Mouse (Mus musculus) limb, embryonic 14.5 days (tissue): ENCODE results near the gene Grpel1. TPM values are rescaled to one million over a fixed set of nuclear protein-coding genes. Genes with fewer than 3 reads are reported as not detected.

ENCODE experiments used
- ATAC-seq: fragments of 200-750 bp; cut with Nextera tagmentation; 2 replicates; pipeline ENCODE4 v1.8.0; 2017; ENCODE audit warnings: low read depth, moderate number of reproducible peaks, moderate TSS enrichment; ENCODE audit not compliant: low FRiP score
- DNase-seq: peaks from one replicate; pipeline ENCODE4 v3.0.0-alpha.2; 2015; ENCODE audit warnings: low spot score
- H3K27ac ChIP-seq: fragments of 300-500 bp; sonication (generic); replicated peaks from 2 replicates; pipeline ENCODE4 v1.5.1; 2014; ENCODE audit warnings: low read depth, mild to moderate bottlenecking, low read length, moderate library complexity, mixed read lengths
- H3K27me3 ChIP-seq: fragments of 300-500 bp; sonication (generic); 2 replicates; pipeline ENCODE4 v1.6.1; 2014; ENCODE audit warnings: low read length, mixed read lengths; ENCODE audit not compliant: control insufficient read depth, insufficient read depth
- H3K36me3 ChIP-seq: fragments of 300-500 bp; sonication (generic); 2 replicates; pipeline ENCODE4 v1.6.1; 2014; ENCODE audit warnings: mild to moderate bottlenecking, low read length, moderate library complexity, mixed read lengths; ENCODE audit not compliant: control insufficient read depth, insufficient read depth
- H3K4me1 ChIP-seq: fragments of 300-500 bp; sonication (generic); 2 replicates; pipeline ENCODE4 v1.6.1; 2014; ENCODE audit warnings: antibody characterized with exemption, low read length, mixed read lengths; ENCODE audit not compliant: control insufficient read depth, insufficient read depth
- H3K4me2 ChIP-seq: fragments of 300-500 bp; sonication (generic); replicated peaks from 2 replicates; pipeline ENCODE4 v1.6.1; 2014; ENCODE audit warnings: low read depth, mild to moderate bottlenecking, low read length, moderate library complexity; ENCODE audit not compliant: severe bottlenecking
- H3K4me3 ChIP-seq: fragments of 300-500 bp; sonication (generic); replicated peaks from 2 replicates; pipeline ENCODE4 v1.5.1; 2014; ENCODE audit warnings: low read length
- H3K9ac ChIP-seq: fragments of 300-500 bp; sonication (generic); 2 replicates; pipeline ENCODE4 v1.6.1; 2014; ENCODE audit warnings: mild to moderate bottlenecking, low read depth, low read length, moderate library complexity; ENCODE audit not compliant: severe bottlenecking
- H3K9me3 ChIP-seq: fragments of 300-500 bp; sonication (generic); 2 replicates; pipeline ENCODE4 v1.6.1; 2016; ENCODE audit warnings: low read length; ENCODE audit not compliant: control insufficient read depth
- POLR2A ChIP-seq: fragments of 200-500 bp; IDR thresholded peaks from 2 replicates; pipeline ENCODE4 v1.8.0; 2012; ENCODE audit warnings: inconsistent platforms, mild to moderate bottlenecking, moderate library complexity, borderline replicate concordance; ENCODE audit not compliant: insufficient read depth, insufficient read length; ENCODE audit errors: extremely low read depth
- WGBS: fragments of 180-500 bp; shearing (Covaris S2); extraction: QIAGEN DNeasy Blood & Tissue Kit; methylation state at CpG from one replicate; pipeline ENCODE4 v1.1.7; 2014; 5-methylcytosine and 5-hydroxymethylcytosine counted together
- polyA plus RNA-seq, 2 experiments: library from polyadenylated mRNA; depleted of rRNA in 1 of 2; stranded (reverse) in 1 of 2; unstranded in 1 of 2; fragments of >200 nt; fragmentation: Nextera tagmentation in 1 of 2; extraction: Ambion mirVana in 1 of 2; gene quantifications; 2 replicates each; pipeline versions ENCODE4 v1.2.1 to v1.2.3; 2012 to 2014

Gene Grpel1
- polyA plus RNA-seq, 2 experiments, result 22.9 to 52.8 TPM

- no peak for DNase-seq
Measured at GRCm38 (mm10) chr5:36461231-36461630, 3.6 kb upstream of the Grpel1 start.

DNA sequence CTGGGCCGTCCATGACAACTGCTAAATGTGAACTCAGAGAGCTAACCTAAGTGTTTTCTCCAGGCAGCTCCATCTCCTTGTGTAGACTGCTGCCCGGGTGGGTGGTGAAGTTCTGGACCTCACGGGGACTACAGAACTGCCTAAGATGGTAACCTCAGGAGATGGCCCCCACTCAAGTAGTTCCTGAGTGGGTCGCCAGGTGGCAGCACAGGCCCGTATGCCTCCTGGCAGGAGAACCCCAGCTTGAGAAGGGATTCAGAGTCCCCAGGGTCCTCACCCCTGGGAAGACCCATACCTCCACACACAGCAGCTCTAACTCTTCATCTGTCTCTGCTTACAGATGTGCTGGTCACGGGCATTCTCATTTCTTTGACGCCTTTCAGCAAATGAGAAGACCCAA, 2.0 kb upstream of the Grpel1 start:
- no peak overlapping the region for H3K4me3 ChIP-seq
- no peak for TF ChIP-seq POLR2A
- peaks cover 10% of the 10 kb centered on the region for H3K4me1 ChIP-seq
- H3K9me3 ChIP-seq, result no peaks in the 10 kb centered on the region
- ATAC-seq (no peak), DNase-seq (peak; percentile 55)
- no peak overlapping the region for H3K27ac ChIP-seq
- 20% methylated on average over 7 of the region's 7 CpGs for WGBS
- H3K4me2 ChIP-seq, result no peak overlapping the region
- no peak overlapping the region for H3K9ac ChIP-seq
- no peaks in the 10 kb centered on the region; the same call in 1 of the 2 replicates for H3K36me3 ChIP-seq
- H3K27me3 ChIP-seq, result no peaks in the 10 kb centered on the region

More at GRCm38 (mm10) chr5:36461231-36461630, 3.6 kb upstream of the Grpel1 start:
- Histone ChIP-seq H3K4me3 (no peak overlapping the region), H3K27me3 (no peaks in the 10 kb centered on the region), H3K9ac (no peak overlapping the region), H3K4me1 (peaks cover 10% of the 10 kb centered on the region), H3K36me3 (no peaks in the 10 kb centered on the region), H3K9me3 (no peaks in the 10 kb centered on the region), H3K4me2 (no peak overlapping the region), H3K27ac (no peak overlapping the region)
- WGBS, result 51% methylated on average over 2 of the region's 2 CpGs
- no peak for TF ChIP-seq POLR2A
- no peak for ATAC-seq

DNA sequence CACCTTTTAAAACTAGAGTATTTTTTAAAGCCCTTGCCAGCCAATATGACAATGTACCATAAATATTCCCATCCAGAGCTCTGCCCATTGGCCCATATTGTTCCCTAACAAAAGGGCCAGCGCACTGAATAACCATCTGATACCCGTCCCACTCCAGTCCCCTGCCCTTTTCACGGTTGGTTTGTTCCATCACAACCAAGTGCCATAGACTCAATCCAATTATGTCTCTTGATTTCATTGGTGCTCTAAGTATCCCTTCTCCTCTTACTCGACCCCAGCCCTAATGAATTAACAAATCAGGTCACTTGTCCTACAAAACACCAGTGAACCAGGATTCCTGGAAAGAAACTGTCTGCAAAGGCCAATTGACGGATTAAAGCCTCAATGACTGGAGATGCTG, 1.4 kb upstream of the Grpel1 start:
- no peak overlapping the region for H3K4me2 ChIP-seq
- no peaks in the 10 kb centered on the region; the same call in 1 of the 2 replicates for H3K36me3 ChIP-seq
- 58% methylated on average over 5 of the region's 5 CpGs for WGBS
- no peak for TF ChIP-seq POLR2A
- H3K27me3 ChIP-seq, result no peaks in the 10 kb centered on the region
- H3K9me3 ChIP-seq, result no peaks in the 10 kb centered on the region
- no peak overlapping the region for H3K4me3 ChIP-seq
- ATAC-seq (no peak), DNase-seq (no peak)
- H3K4me1 ChIP-seq, result peaks cover 10% of the 10 kb centered on the region
- no peak overlapping the region for H3K9ac ChIP-seq
- no peak overlapping the region for H3K27ac ChIP-seq

- Histone ChIP-seq H3K9ac (peak overlapping the region; percentile 81), H3K27me3 (no peaks in the 10 kb centered on the region), H3K4me3 (peak overlapping the region; percentile 94), H3K4me2 (peak overlapping the region; percentile 92), H3K9me3 (no peaks in the 10 kb centered on the region), H3K4me1 (peaks cover 10% of the 10 kb centered on the region), H3K27ac (no peak overlapping the region), H3K36me3 (peaks cover 21% of the 10 kb centered on the region)
- TF ChIP-seq POLR2A, result no peak
- no peak for DNase-seq
- no peak for ATAC-seq
- WGBS, result 29% methylated on average over 8 of the region's 8 CpGs
Measured at GRCm38 (mm10) chr5:36465889-36466288, 1.1 kb downstream of the Grpel1 start.

DNA sequence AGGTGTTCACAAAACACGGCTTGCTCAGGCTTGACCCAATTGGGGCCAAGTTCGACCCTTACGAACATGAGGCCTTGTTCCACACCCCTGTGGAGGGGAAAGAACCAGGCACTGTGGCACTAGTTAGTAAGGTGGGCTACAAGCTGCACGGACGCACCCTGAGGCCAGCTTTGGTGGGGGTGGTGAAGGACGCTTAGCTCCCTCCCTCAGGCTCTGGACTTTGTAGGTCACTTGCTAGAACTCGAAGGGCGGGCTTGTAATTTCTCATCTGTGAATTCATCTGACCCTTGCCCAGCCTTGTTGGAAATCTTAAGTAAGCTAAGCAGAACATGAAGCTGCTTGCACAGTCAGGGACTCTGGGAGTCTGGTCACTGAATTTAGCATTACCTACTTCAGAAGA, 6.4 kb downstream of the Grpel1 start:
- Histone ChIP-seq H3K9ac (no peak overlapping the region), H3K4me1 (no peaks in the 10 kb centered on the region), H3K4me2 (no peak overlapping the region), H3K27ac (no peak overlapping the region), H3K36me3 (peaks cover 65% of the 10 kb centered on the region), H3K27me3 (no peaks in the 10 kb centered on the region), H3K9me3 (no peaks in the 10 kb centered on the region), H3K4me3 (no peak overlapping the region)
- WGBS, result 93% methylated on average over 8 of the region's 8 CpGs
- DNase-seq (no peak), ATAC-seq (no peak)
- TF ChIP-seq POLR2A, result no peak
